Mouse (Mus musculus) Muller cell, postnatal 12 days (primary cell): ENCODE measurements at regions not wholly inside any gene's neighbourhood (a gene's known extent, or its start where the extent isn't known, plus 50 kb on each side); places are given as distances from the start of the nearest gene placed in this dataset.
A peak's percentile ranks its signal among the peaks of the same experiment; 100 is the strongest.

Source experiments
- DNase-seq: peaks from one replicate; pipeline ENCODE4 v3.0.0-alpha.2; 2015; ENCODE audit errors: inconsistent ontology term

DNA sequence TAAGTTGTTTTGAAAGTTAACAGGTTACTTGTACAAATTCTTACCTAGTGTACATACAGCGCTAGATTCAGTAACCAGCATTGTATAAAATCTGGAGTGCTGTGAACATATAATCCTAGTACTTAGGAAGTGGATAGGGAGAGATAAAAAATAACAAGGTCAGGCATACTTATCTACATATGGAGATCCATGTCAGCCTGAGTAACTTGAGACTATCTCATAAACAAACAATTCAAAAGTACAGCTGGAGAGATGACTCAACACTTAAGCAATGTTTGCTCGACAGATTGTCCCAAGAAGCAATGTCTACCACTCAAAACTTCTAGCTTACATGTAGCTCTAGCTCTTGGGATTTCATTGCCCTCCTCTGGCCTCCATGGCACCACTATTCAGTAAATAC lies 280.9 kb downstream of the Sgo2b start:
- peak; percentile 5 for DNase-seq
